Mouse (Mus musculus): ENCODE results near the gene Olfr33.

GRCm38 (mm10) chr7:102665378-102665777 is 53.5 kb downstream of the Olfr33 start:
- TF ChIP-seq POLR2A (IDR thresholded peaks at IDR 0.05; ENCODE audit: low read depth, low read length) (no peak), CTCF (IDR thresholded peaks at IDR 0.05; ENCODE audit: extremely low read depth, insufficient read depth, insufficient read length, insufficient replicate concordance) (no peak)

Measured in spleen, adult 2 months (tissue).